Mouse (Mus musculus) CD4-positive helper T cell, adult 2 months (primary cell): Measurements from ENCODE around the gene Pcdh9.

Source experiments
- DNase-seq: peaks from one replicate; pipeline ENCODE4 v3.0.0-alpha.2; 2012; ENCODE audit warnings: low read depth, missing footprints, low spot score

The Pcdh9 gene

DNA sequence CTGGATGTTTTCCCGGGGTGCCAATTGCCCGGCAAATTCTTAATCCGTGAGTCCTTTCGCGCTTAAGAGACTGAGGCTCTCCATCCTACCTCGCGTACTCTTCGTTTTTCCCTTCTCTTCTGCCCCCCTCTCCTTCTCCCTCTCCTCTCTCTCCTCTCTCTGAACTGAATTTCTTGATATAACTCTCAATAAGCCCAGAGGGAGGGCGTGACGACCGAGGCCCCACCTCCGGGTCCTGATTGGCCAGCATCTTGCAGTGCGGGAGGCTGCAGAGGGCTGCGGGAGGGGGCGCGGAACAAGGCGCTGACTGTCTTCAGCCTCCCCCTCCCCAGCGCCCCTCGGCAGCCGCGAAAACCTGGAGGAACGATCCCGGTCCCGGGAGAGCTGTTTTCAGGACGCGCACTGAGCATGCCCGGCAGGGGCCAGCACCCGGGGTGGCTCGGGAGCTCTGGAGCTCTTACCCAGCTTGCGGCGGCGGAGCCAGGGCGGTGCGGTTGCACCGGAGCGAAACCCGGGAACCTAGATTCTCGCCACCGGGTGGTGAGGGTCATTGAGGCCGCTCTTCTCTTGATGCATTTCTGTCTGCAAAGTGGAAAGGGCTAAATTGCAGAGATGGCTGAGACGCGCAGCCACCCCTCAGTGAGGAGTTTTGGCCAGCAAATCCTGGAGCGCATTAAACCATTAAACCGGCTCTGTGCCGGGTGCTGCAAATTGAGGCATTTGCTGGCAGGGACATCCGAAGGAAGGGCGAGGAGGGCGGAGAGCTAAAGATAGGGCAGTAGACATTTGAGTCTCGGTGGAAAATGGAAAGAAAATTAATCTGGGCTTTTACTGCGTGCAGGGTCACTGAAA, at the start of gene Pcdh9:
Gene Pcdh9, minus strand, starts transcription at position 161 of the 852 bp plus-strand sequence.
- DNase-seq: no peak

DNA sequence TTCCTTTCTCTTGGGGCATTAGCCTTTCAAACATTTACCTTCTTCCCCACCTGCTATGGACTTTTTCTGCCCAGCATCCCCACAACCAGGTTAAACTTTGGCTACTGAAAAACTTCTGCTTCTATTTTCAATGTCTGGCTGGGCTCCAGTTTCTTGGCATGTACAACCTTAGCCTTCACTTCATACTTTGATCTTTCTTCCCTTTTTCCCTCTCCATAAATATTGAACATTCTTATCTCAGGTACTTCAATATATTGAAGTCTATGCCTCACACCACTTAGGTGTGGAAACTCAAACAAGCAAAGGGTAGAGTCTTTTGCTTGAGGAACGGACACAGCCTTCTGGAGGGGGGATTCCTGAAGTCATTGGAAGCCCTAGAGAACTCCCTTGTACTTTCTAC, 16.4 kb upstream of the Pcdh9 start:
- no peak for DNase-seq

DNA sequence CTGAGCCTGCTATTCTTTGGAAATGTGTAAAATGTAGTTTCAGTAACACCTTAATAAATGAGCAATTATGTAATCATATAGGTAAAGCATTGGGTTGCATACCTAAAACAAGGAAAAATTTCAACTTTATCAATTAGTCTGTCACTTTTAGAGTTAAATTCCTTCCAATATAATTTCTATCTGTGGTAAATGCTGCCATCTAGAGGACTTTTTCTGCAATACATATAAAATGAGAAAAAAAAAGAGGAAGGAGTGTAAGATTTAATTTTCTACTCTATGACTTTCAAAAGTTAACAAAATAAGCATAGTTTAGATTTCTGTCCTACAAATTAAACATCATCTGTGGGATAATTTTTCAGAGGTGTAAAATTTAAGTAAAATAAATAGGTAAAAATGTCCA, 8.1 kb upstream of the Pcdh9 start:
- DNase-seq: no peak

DNA sequence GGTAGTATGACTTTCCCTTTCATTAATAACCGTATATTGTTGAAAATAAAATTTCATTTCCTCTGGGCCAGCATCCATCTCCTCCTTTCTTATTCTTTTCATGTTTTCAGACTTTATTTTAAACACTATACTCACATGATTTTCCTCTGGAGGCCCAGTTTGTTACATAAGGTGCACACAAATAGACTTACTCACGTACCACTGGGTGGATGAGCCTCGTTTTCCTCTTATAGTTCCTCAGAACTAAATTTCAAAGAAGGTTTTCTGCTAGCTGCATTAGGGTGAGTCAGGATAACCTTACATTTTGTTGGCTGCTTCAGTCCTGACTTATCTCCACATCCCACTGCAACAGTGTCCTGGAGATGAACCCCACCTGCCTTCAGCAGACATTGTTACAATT, 4.7 kb upstream of the Pcdh9 start:
- no peak for DNase-seq

DNA sequence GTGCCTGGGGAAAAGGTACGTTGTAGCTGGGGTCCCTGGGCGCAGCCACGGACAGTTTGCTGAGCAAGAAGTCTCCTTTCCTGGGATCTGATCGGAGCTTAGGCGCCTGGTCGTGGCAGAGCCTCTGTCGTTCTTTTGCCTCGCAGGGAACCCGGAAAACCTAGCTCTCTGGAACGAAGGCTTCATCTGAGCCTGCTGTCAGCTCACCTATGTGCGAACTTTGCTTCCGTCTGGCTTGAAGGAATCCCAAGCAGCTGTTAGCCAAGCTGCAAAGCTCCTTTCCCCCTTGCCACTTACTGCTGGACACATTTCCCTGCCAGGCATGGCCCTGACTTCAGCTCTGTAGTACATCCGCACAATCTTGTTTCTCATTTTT, 880 bp upstream of the Pcdh9 start:
- DNase-seq: no peak

DNA sequence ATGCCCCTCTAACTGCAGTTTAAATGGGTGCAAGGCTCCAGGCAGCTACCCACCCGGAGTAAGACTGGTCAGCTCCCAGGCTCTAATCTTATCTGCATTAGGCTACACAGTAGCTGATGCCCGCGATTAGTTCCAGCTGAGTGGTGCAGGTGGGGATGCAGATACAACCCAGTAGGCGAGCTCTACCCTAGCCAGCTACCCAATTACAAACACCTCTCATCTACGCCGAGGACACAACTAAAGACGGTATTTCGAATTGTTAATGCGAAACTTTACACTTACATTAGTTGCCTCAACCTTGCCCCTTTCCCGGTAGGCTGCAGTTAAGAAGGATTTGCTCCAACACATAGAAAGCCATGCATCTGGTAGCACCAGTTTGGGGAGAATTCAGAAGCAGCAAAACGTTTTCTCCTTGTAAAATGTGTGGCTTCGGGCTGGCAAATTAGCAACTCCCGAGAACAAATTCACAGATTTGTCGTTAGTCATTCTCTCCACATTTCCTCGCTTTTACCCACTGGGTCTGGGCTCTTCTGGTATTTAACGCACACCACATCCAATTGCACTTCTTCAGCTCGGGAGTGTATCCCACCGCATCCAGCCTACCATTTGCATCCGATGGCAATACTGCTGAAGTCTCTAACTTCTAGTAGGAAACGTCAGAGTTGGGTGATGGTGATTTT, 500 bp downstream of the Pcdh9 start:
- DNase-seq: no peak

DNA sequence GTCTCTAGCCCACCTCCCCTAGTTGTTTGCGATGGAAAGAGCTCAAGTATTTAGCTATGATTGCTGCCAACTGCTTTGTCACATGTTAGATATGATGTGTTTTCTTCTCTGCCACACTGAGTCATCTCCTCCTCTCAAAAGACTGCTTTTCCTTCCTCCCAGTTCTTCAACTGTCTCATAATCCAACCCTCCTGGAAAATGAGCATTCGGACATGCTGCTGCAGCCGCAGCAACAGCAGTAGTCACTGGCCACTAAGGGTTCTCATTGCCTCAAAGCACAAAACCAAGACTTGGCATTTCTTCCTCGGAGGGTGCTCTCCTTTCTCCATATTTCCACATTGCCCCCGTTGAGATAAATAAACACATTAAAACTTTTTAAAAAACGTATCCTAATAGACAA, 1.2 kb downstream of the Pcdh9 start:
- no peak for DNase-seq

GRCm38 (mm10) chr14:93888346-93888745, 2.1 kb downstream of the Pcdh9 start:
- DNase-seq: no peak

DNA sequence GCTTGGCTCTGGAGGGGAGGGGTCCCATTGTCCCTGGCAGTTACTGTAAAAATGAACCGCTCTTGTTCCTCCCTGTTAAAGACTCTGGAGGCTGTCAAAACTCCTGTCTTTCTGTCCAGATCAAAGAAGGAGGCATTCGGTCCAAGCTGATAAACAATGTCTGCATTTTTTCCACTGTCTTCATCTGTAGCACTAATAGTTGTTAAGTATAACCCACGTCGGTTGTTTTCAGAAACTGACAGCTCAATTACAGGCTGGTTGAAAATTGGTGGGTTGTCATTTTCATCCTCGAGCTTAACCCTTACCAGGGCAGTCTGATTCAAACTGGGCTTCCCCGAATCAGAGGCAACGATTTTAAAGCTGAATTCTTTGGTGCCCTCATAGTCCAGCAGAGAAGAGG, 3.4 kb downstream of the Pcdh9 start:
- no peak for DNase-seq

GRCm38 (mm10) chr14:93885551-93886084, 4.9 kb downstream of the Pcdh9 start:
- no peak for DNase-seq

DNA sequence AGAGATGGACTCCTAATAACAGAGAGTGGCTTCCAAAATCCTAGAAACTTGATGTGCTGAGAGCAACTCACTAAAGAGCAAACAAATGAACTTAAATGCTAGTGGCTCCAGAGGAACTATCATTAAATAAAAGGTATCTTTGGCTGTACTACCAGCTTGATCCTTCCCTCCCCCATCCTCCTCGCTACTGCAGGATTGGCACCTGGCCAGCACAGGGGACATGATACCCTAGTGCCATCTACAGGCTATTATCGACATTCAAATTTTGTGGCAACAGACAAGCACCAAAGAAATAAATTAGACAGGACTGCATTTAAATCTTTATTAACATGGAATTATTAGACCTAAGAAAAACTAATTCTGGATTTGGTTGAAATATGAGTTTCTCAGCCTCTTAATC, 6.0 kb downstream of the Pcdh9 start:
- no peak for DNase-seq

DNA sequence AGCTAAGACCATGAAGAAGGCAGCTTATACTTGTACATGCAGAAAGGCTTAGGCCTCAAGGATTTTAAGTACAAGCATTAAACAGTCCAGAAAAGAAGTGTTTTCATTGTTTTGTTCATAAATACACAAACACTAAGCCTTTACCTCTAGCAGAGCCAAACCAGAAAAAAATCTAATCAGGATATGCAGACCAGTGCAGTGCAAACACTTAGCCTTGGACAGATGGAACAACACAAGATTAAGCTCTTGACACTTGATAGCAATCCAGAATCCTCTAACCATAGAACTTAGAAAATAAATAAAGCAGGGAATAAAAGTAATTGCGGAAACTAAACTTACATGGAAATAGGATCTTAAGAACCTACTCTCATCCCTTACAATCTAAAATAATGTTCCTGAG, 10.4 kb downstream of the Pcdh9 start:
- no peak for DNase-seq

DNA sequence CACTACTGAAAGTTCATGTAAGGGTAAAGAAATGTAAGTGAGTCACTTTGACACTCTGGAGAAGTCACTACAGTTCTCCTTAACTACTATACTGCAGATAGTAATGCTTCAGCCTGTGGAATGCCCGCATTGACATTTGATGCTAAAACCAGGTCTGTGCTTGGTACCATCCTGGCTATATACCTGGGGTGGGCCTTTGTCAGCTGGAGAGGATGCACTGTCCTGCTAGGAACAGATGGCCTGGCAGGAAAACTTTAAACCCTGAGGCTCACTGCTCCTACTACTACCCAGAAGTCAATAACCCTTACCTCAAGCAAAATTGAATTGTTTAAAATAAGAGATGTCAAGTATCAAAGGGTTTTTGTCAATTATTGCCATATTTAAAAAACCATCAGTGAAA, 14.5 kb downstream of the Pcdh9 start:
- no peak for DNase-seq

GRCm38 (mm10) chr14:93868211-93868610, 22.3 kb downstream of the Pcdh9 start:
- no peak for DNase-seq

DNA sequence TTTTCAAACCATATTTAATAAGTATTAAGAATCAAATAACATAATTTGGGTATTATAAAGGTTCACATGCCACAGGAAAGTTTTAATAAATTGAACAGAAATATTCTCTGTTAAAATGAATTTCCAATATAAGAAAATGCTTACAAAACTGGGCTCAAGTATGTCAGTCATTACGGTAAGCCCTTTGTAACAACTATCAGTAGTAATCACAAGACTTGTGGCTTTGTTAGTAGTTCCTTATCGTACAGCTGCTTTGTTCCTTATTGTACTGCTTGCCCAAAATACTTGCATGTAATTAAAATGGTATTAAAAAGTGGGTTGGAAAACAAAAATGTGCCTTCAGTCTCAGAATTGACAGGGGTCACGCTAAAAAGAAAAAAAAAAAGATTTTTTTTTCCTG, 32.4 kb downstream of the Pcdh9 start:
- no peak for DNase-seq

- no peak for DNase-seq
Measured at GRCm38 (mm10) chr14:93846091-93846677, 44.3 kb downstream of the Pcdh9 start.

- no peak for DNase-seq
Measured at GRCm38 (mm10) chr14:93842686-93843288, 47.7 kb downstream of the Pcdh9 start.

DNA sequence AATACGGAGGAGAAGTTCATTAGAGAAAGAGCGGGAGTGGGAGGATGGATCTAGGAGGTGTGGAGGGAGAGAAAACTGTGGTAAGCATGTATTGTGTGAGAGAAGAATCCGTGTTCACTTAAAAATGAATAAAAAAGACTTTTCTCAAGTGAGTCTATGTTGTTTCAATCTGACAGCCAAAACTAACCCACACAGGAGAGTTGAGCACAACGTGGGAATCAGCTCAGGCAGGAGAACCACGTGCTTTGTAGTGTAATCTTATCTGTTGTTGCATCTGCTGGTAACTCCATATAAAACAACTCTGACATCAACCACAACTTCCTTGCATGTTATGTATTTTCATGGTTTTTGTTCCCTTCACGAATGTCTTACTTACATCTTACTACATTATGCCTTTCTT, 58.0 kb downstream of the Pcdh9 start:
- DNase-seq: no peak

- no peak for DNase-seq
Measured at GRCm38 (mm10) chr14:93827159-93827558, 63.3 kb downstream of the Pcdh9 start.

GRCm38 (mm10) chr14:93826042-93826462, 64.4 kb downstream of the Pcdh9 start:
- DNase-seq: no peak

- DNase-seq: no peak
Measured at GRCm38 (mm10) chr14:93818845-93819244, 71.6 kb downstream of the Pcdh9 start.

- no peak for DNase-seq
Measured at GRCm38 (mm10) chr14:93817591-93817990, 72.9 kb downstream of the Pcdh9 start.
